Comparison of ENCODE assay signal across 29 mouse cellular contexts in genomic region chr11:69828832-69829231, GRCm38 (mm10). TPM values are rescaled to one million over a fixed set of nuclear protein-coding genes. Genes with fewer than 3 reads are reported as not detected.
A peak's percentile ranks its signal among the peaks of the same experiment; 100 is the strongest.
DNase-seq lines count a peak whose midpoint lies in the region; ATAC-seq lines count a peak whose summit lies in the region.
"Had no signal": no experiment of that assay in that cellular context is flagged by ENCODE, and none has a peak within 500 bp of the region (broad histone marks: within the 10 kb centered on the region; RNA-seq: fewer than 3 reads in every experiment).

No protein-coding gene starts in this region.

- peak overlapping the region; percentile 2; the same call in 1 of the 2 replicates for H3K9ac ChIP-seq in forebrain, embryonic 13.5 days
- H3K9ac ChIP-seq in forebrain, embryonic 16.5 days (replicated peaks; ENCODE audit: low read depth, low read length), result no peak overlapping the region
- no peak overlapping the region for H3K9ac ChIP-seq in kidney, embryonic 15.5 days
- H3K9ac ChIP-seq: forebrain, postnatal 0 days; limb, embryonic 13.5 days; liver, embryonic 14.5 days; lung, embryonic 14.5 days; midbrain, embryonic 13.5 days; neural tube, embryonic 12.5 days; stomach, embryonic 15.5 days had no signal

- H3K27me3 ChIP-seq in forebrain, embryonic 13.5 days, result peaks cover 4% of the 10 kb centered on the region; the same call in 1 of the 2 replicates
- no peaks in the 10 kb centered on the region for H3K27me3 ChIP-seq in forebrain, embryonic 16.5 days (replicated peaks; ENCODE audit: control insufficient read depth, insufficient read depth, low read length)
- peaks cover 2% of the 10 kb centered on the region; the same call in 1 of the 2 replicates for H3K27me3 ChIP-seq in kidney, embryonic 15.5 days
- peaks cover 17% of the 10 kb centered on the region for H3K27me3 ChIP-seq in embryonic facial prominence, embryonic 10.5 days (replicated peaks; ENCODE audit: low read depth, poor library complexity, severe bottlenecking)
- H3K27me3 ChIP-seq: midbrain, embryonic 13.5 days; stomach, embryonic 15.5 days had no signal

- H3K4me1 ChIP-seq in forebrain, embryonic 13.5 days, result peaks cover 18% of the 10 kb centered on the region
- peaks cover 8% of the 10 kb centered on the region for H3K4me1 ChIP-seq in forebrain, embryonic 16.5 days (replicated peaks; ENCODE audit: control insufficient read depth, insufficient read depth, low read length)
- peaks cover 14% of the 10 kb centered on the region for H3K4me1 ChIP-seq in kidney, embryonic 15.5 days
- peaks cover 26% of the 10 kb centered on the region for H3K4me1 ChIP-seq in embryonic facial prominence, embryonic 10.5 days

- no peak overlapping the region for H3K4me2 ChIP-seq in forebrain, embryonic 13.5 days
- H3K4me2 ChIP-seq in forebrain, embryonic 16.5 days (ENCODE audit: low read length), result no peak overlapping the region
- H3K4me2 ChIP-seq in kidney, embryonic 15.5 days, result no peak overlapping the region
- H3K4me2 ChIP-seq: limb, embryonic 13.5 days; lung, embryonic 14.5 days; midbrain, embryonic 13.5 days; neural tube, embryonic 12.5 days; stomach, embryonic 15.5 days had no signal

- 71% methylated on average over 5 of the region's 5 CpGs for WGBS in forebrain, embryonic 13.5 days
- WGBS in forebrain, embryonic 16.5 days, result 51% methylated on average over 5 of the region's 5 CpGs
- 76% methylated on average over 5 of the region's 5 CpGs for WGBS in kidney, embryonic 15.5 days
- WGBS in embryonic facial prominence, embryonic 10.5 days, result 72% methylated on average over 5 of the region's 5 CpGs

- no peak overlapping the region for H3K27ac ChIP-seq in forebrain, embryonic 13.5 days
- H3K27ac ChIP-seq in forebrain, embryonic 16.5 days (ENCODE audit: low read length), result no peak overlapping the region
- no peak overlapping the region for H3K27ac ChIP-seq in kidney, embryonic 15.5 days
- 0 out of 2 replicates have a peak overlapping the region, but pooled peaks have one; percentile 5 for H3K27ac ChIP-seq in embryonic facial prominence, embryonic 10.5 days (replicated peaks)
- H3K27ac ChIP-seq: heart, adult 2 months; layer of hippocampus, adult 2 months; limb, embryonic 13.5 days; liver, embryonic 14.5 days; midbrain, embryonic 13.5 days; neural tube, embryonic 12.5 days; stomach, embryonic 15.5 days had no signal

- H3K36me3 ChIP-seq in forebrain, embryonic 13.5 days (ENCODE audit: poor library complexity, severe bottlenecking), result peaks cover 90% of the 10 kb centered on the region
- peaks cover 39% of the 10 kb centered on the region for H3K36me3 ChIP-seq in forebrain, embryonic 16.5 days (ENCODE audit: control insufficient read depth, insufficient read depth)
- peaks cover 69% of the 10 kb centered on the region for H3K36me3 ChIP-seq in kidney, embryonic 15.5 days
- H3K36me3 ChIP-seq in embryonic facial prominence, embryonic 10.5 days (replicated peaks), result peaks cover 92% of the 10 kb centered on the region

- no peak for DNase-seq in kidney, postnatal 36 days
- no peak for DNase-seq in embryonic facial prominence, embryonic 10.5 days (ENCODE audit: low spot score)
- peak; percentile 85 for DNase-seq in retina, postnatal 1 day
- DNase-seq in embryo, embryonic 9.5 days (ENCODE audit: extremely low spot score), result no peak
- DNase-seq: adrenal gland, postnatal 10 days; B cell, adult 2 months; cerebellum, adult 18-20 months; forebrain, postnatal 0 days; gastrocnemius, postnatal 14 days; heart, adult 2 months; heart, postnatal 36 days; kidney, adult 8-10 months; kidney, postnatal 14 days; lung, embryonic 14.5 days; right cerebral cortex, adult 18-20 months; thymus, adult 18-20 months; thymus, postnatal 4 days had no signal

- no peak for ATAC-seq in forebrain, embryonic 13.5 days
- ATAC-seq in forebrain, embryonic 16.5 days, result no peak
- ATAC-seq in kidney, embryonic 15.5 days (replicated peaks; ENCODE audit: low FRiP score), result 0 out of 2 replicates have a peak, but pooled peaks have one; percentile 37
- ATAC-seq: forebrain, postnatal 0 days; midbrain, embryonic 13.5 days had no signal

- H3K4me3 ChIP-seq in forebrain, embryonic 13.5 days, result no peak overlapping the region
- H3K4me3 ChIP-seq in forebrain, embryonic 16.5 days (replicated peaks; ENCODE audit: low read length), result no peak overlapping the region
- H3K4me3 ChIP-seq in kidney, embryonic 15.5 days (replicated peaks), result no peak overlapping the region
- H3K4me3 ChIP-seq in embryonic facial prominence, embryonic 10.5 days, result no peak overlapping the region
- H3K4me3 ChIP-seq: heart, adult 2 months; layer of hippocampus, adult 2 months; limb, embryonic 13.5 days; midbrain, embryonic 13.5 days; neural tube, embryonic 12.5 days; stomach, embryonic 15.5 days had no signal

- H3K9me3 ChIP-seq in forebrain, embryonic 13.5 days (replicated peaks), result no peaks in the 10 kb centered on the region
- no peaks in the 10 kb centered on the region for H3K9me3 ChIP-seq in forebrain, embryonic 16.5 days (ENCODE audit: control insufficient read depth, low read length)
- no peaks in the 10 kb centered on the region for H3K9me3 ChIP-seq in kidney, embryonic 15.5 days (replicated peaks)
- peaks cover 7% of the 10 kb centered on the region; the same call in 1 of the 2 replicates for H3K9me3 ChIP-seq in embryonic facial prominence, embryonic 10.5 days
- H3K9me3 ChIP-seq: limb, embryonic 13.5 days; midbrain, embryonic 13.5 days; neural tube, embryonic 12.5 days; stomach, embryonic 15.5 days had no signal

RNA-seq across cellular contexts. Expression of gene Spem1, which starts 6.9 kb away (rescaled TPM):
- 0.37 and 0.52 TPM in 2 replicates for polyA plus RNA-seq in forebrain, embryonic 13.5 days (2015; fragmentation: Nextera tagmentation; extraction: Ambion mirVana)
- 0.72 and 0.75 TPM in 2 replicates for polyA plus RNA-seq in forebrain, embryonic 16.5 days (2015; fragmentation: Nextera tagmentation; extraction: Ambion mirVana)
- polyA plus RNA-seq in kidney, embryonic 15.5 days (2015; fragmentation: Nextera tagmentation; extraction: Ambion mirVana), result 0.14 and 0.32 TPM in 2 replicates
- polyA plus RNA-seq in embryonic facial prominence, embryonic 10.5 days (2016; fragmentation: Nextera tagmentation; extraction: Ambion mirVana), result 0.14 TPM in 1 of 2 replicates, not detected in the other
- polyA plus RNA-seq: embryonic facial prominence, embryonic 14.5 days; G1E; heart, embryonic 14.5 days; liver, embryonic 14.5 days; lung, embryonic 14.5 days; neural tube, embryonic 12.5 days; stomach, embryonic 15.5 days had no signal

RNA-seq across cellular contexts. Expression of gene Nlgn2, which starts 8.8 kb away (rescaled TPM):
- 16.6 and 17.0 TPM in 2 replicates for polyA plus RNA-seq in forebrain, embryonic 13.5 days (2015; fragmentation: Nextera tagmentation; extraction: Ambion mirVana)
- 18.7 and 22.8 TPM in 2 replicates for polyA plus RNA-seq in forebrain, embryonic 16.5 days (2015; fragmentation: Nextera tagmentation; extraction: Ambion mirVana)
- 5.6 and 7.6 TPM in 2 replicates for polyA plus RNA-seq in kidney, embryonic 15.5 days (2015; fragmentation: Nextera tagmentation; extraction: Ambion mirVana)
- 4.7 and 5.4 TPM in 2 replicates for polyA plus RNA-seq in embryonic facial prominence, embryonic 10.5 days (2016; fragmentation: Nextera tagmentation; extraction: Ambion mirVana)

RNA-seq across cellular contexts. Expression of gene Tmem256, which starts 9.5 kb away (rescaled TPM):
- polyA plus RNA-seq in forebrain, embryonic 13.5 days (2015; fragmentation: Nextera tagmentation; extraction: Ambion mirVana), result 340 and 360 TPM in 2 replicates
- polyA plus RNA-seq in forebrain, embryonic 16.5 days (2015; fragmentation: Nextera tagmentation; extraction: Ambion mirVana), result 254 and 272 TPM in 2 replicates
- polyA plus RNA-seq in kidney, embryonic 15.5 days (2015; fragmentation: Nextera tagmentation; extraction: Ambion mirVana), result 409 and 443 TPM in 2 replicates
- polyA plus RNA-seq in embryonic facial prominence, embryonic 10.5 days (2016; fragmentation: Nextera tagmentation; extraction: Ambion mirVana), result 321 and 340 TPM in 2 replicates

RNA-seq across cellular contexts. Expression of gene Spem2, which starts 10.6 kb away (rescaled TPM):
- polyA plus RNA-seq in forebrain, embryonic 13.5 days (2015; fragmentation: Nextera tagmentation; extraction: Ambion mirVana), result not detected in 2 replicates
- not detected in 2 replicates for polyA plus RNA-seq in forebrain, embryonic 16.5 days (2015; fragmentation: Nextera tagmentation; extraction: Ambion mirVana)
- not detected in 2 replicates for polyA plus RNA-seq in kidney, embryonic 15.5 days (2015; fragmentation: Nextera tagmentation; extraction: Ambion mirVana)
- not detected in 2 replicates for polyA plus RNA-seq in embryonic facial prominence, embryonic 10.5 days (2016; fragmentation: Nextera tagmentation; extraction: Ambion mirVana)
- polyA plus RNA-seq: embryonic facial prominence, embryonic 14.5 days; forebrain, postnatal 0 days; G1E; heart, embryonic 14.5 days; limb, embryonic 13.5 days; liver, embryonic 14.5 days; lung, embryonic 14.5 days; midbrain, embryonic 13.5 days; neural tube, embryonic 12.5 days; stomach, embryonic 15.5 days had no signal

RNA-seq across cellular contexts. Expression of gene Gm39566, which starts 13.7 kb away (rescaled TPM):
- not detected in 2 replicates for polyA plus RNA-seq in forebrain, embryonic 13.5 days (2015; fragmentation: Nextera tagmentation; extraction: Ambion mirVana)
- polyA plus RNA-seq in forebrain, embryonic 16.5 days (2015; fragmentation: Nextera tagmentation; extraction: Ambion mirVana), result not detected in 2 replicates
- not detected in 2 replicates for polyA plus RNA-seq in kidney, embryonic 15.5 days (2015; fragmentation: Nextera tagmentation; extraction: Ambion mirVana)
- polyA plus RNA-seq in embryonic facial prominence, embryonic 10.5 days (2016; fragmentation: Nextera tagmentation; extraction: Ambion mirVana), result not detected in 2 replicates
- polyA plus RNA-seq: embryonic facial prominence, embryonic 14.5 days; forebrain, postnatal 0 days; G1E; heart, embryonic 14.5 days; limb, embryonic 13.5 days; liver, embryonic 14.5 days; lung, embryonic 14.5 days; midbrain, embryonic 13.5 days; neural tube, embryonic 12.5 days; stomach, embryonic 15.5 days had no signal
